Mouse (Mus musculus) spleen, adult 2 months (tissue): ENCODE results near the gene Myo6.

ENCODE experiments used
- CTCF ChIP-seq: fragments of 200-500 bp; IDR thresholded peaks from 2 replicates; pipeline ENCODE4 v1.5.1; 2011; ENCODE audit warnings: mild to moderate bottlenecking, inconsistent platforms; ENCODE audit not compliant: insufficient read depth, insufficient read length, insufficient replicate concordance; ENCODE audit errors: extremely low read depth
- POLR2A ChIP-seq: fragments of 200-500 bp; IDR thresholded peaks from 2 replicates; pipeline ENCODE4 v1.6.1; 2011; ENCODE audit warnings: low read depth, low read length, inconsistent platforms

DNA sequence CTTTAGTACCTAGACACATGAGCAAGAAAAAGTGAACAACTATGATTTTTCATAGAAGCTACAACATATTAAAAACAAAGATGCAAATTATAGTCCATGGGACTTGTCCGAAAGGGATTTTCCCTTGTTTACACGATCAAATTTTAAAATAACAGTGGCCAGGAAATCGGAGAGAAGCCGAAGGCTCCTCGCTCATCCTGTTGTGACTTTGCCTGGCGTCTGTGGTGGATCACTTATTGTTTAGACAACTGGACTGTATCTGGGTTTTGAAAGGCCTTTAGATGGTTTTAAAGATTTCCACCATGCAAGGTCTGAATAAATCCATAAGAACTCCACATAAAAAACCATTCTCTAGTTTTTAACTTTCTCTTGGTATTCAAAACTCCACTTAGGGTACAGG lies 1.6 kb downstream of the Myo6 start:
- no peak for TF ChIP-seq POLR2A
- no peak for TF ChIP-seq CTCF
